Mouse (Mus musculus) spleen, adult 2 months (tissue): ENCODE data around the gene Sema5a.

ENCODE experiments used
- CTCF ChIP-seq: fragments of 200-500 bp; IDR thresholded peaks from 2 replicates; pipeline ENCODE4 v1.5.1; 2011; ENCODE audit warnings: mild to moderate bottlenecking, inconsistent platforms; ENCODE audit not compliant: insufficient read depth, insufficient read length, insufficient replicate concordance; ENCODE audit errors: extremely low read depth
- POLR2A ChIP-seq: fragments of 200-500 bp; IDR thresholded peaks from 2 replicates; pipeline ENCODE4 v1.6.1; 2011; ENCODE audit warnings: low read depth, low read length, inconsistent platforms

GRCm38 (mm10) chr15:32244956-32245836 is 586 bp downstream of the Sema5a start:
- TF ChIP-seq POLR2A (no peak), CTCF (no peak)
